Mouse (Mus musculus) forebrain, embryonic 14.5 days (tissue): ENCODE measurements at regions not wholly inside any gene's neighbourhood (a gene's known extent, or its start where the extent isn't known, plus 50 kb on each side); places are given as distances from the start of the nearest gene placed in this dataset.

Experiments used
- ATAC-seq: fragments of 200-750 bp; cut with Nextera tagmentation; 2 replicates; pipeline ENCODE4 v1.8.0; 2017; ENCODE audit warnings: mild to moderate bottlenecking, moderate library complexity
- DNase-seq: peaks from one replicate; pipeline ENCODE4 v3.0.0-alpha.2; 2015; ENCODE audit warnings: low spot score
- H3K27ac ChIP-seq: fragments of 300-500 bp; sonication (generic); 2 replicates; pipeline ENCODE4 v1.5.1; 2014; ENCODE audit warnings: low read depth, mild to moderate bottlenecking, control low read depth, low read length, moderate library complexity
- H3K27me3 ChIP-seq: fragments of 300-500 bp; sonication (generic); replicated peaks from 2 replicates; pipeline ENCODE4 v1.6.1; 2014; ENCODE audit warnings: low read length, control low read depth, mixed read lengths; ENCODE audit not compliant: control insufficient read depth, insufficient read depth
- H3K36me3 ChIP-seq: fragments of 300-500 bp; sonication (generic); 2 replicates; pipeline ENCODE4 v1.6.1; 2014; ENCODE audit warnings: low read length, control low read depth; ENCODE audit not compliant: control insufficient read depth, insufficient read depth
- H3K4me1 ChIP-seq: fragments of 300-500 bp; sonication (generic); 2 replicates; pipeline ENCODE4 v1.6.1; 2014; ENCODE audit warnings: antibody characterized with exemption, low read length, control low read depth; ENCODE audit not compliant: control insufficient read depth, insufficient read depth
- H3K4me2 ChIP-seq: fragments of 300-500 bp; sonication (generic); 2 replicates; pipeline ENCODE4 v1.6.1; 2014; ENCODE audit warnings: mild to moderate bottlenecking, control low read depth, low read length
- H3K4me3 ChIP-seq: fragments of 300-500 bp; sonication (generic); 2 replicates; pipeline ENCODE4 v1.5.1; 2014; ENCODE audit warnings: low read depth, low read length, control low read depth
- H3K9ac ChIP-seq: fragments of 300-500 bp; sonication (generic); 2 replicates; pipeline ENCODE4 v1.6.1; 2014; ENCODE audit warnings: mild to moderate bottlenecking, low read length, control low read depth, moderate library complexity
- H3K9me3 ChIP-seq: fragments of 300-500 bp; sonication (generic); replicated peaks from 2 replicates; pipeline ENCODE4 v1.6.1; 2016; ENCODE audit warnings: low read length, control low read depth, mixed read lengths; ENCODE audit not compliant: control insufficient read depth
- WGBS: fragments of 180-500 bp; shearing (Covaris S2); extraction: QIAGEN DNeasy Blood & Tissue Kit; methylation state at CpG from one replicate; pipeline ENCODE4 v1.1.7; 2014; 5-methylcytosine and 5-hydroxymethylcytosine counted together

- Histone ChIP-seq H3K9me3 (no peaks in the 10 kb centered on the region), H3K27ac (no peak overlapping the region), H3K27me3 (no peaks in the 10 kb centered on the region), H3K9ac (no peak overlapping the region), H3K4me3 (no peak overlapping the region), H3K4me2 (no peak overlapping the region), H3K36me3 (no peaks in the 10 kb centered on the region), H3K4me1 (peaks cover 3% of the 10 kb centered on the region; the same call in 1 of the 2 replicates)
- ATAC-seq (no peak), DNase-seq (no peak)
- WGBS = 86% methylated on average over 6 of the region's 6 CpGs
Measured at GRCm38 (mm10) chr6:31645261-31645660, 81.5 kb upstream of the Podxl start.

DNA sequence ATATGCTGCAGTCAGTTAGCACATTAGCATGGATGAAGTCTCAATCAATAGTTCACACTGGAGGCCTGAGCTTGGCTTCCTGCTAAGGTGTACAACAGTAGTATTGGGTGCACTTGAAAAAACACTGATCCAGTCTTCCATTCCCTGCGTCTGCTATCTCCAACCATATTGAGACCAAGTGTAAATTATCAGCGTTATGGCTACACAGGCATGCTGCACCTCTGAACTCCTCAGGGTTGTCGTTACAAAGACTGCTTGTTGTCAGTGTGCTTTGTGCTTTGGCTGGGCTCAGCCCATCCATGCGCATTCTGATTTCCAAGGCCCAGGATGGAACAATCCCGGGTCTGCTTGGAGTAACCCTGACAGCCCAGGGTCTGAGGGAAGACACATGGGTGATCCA is 80.7 kb upstream of the Podxl start:
- DNase-seq = no peak
- Histone ChIP-seq H3K27me3 (no peaks in the 10 kb centered on the region), H3K9me3 (no peaks in the 10 kb centered on the region), H3K4me3 (no peak overlapping the region), H3K27ac (no peak overlapping the region), H3K9ac (no peak overlapping the region), H3K4me1 (peaks cover 3% of the 10 kb centered on the region; the same call in 1 of the 2 replicates), H3K4me2 (no peak overlapping the region), H3K36me3 (no peaks in the 10 kb centered on the region)
- WGBS = 75% methylated on average over 5 of the region's 5 CpGs
- ATAC-seq = no peak

DNA sequence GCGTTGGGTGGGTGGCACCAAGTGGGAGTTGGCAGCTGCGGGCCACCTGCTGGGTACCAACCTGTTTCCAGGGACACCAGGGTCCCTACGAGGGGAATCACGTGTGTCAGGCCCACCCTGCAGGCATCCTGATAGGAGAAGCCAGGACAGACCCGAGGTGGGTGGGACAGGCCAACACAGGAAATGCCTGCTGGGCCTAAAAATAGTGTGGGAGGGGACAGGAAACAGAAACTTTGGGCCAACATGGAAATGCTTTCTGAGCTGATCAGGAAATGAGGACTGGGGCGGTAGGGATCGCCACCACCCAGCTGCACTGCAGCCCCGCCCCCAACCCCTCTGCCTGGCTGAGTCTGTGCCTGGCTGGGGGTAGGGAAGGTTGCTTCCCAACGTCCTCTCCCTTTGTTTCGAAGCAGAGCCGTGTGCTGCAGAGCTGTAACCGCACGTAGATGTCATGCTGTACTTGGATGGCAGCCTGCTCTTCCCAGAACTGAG is 78.7 kb upstream of the Podxl start:
- 24% methylated on average over 13 of the region's 13 CpGs for WGBS
- Histone ChIP-seq H3K4me3 (no peak overlapping the region), H3K27ac (no peak overlapping the region), H3K4me2 (no peak overlapping the region), H3K36me3 (no peaks in the 10 kb centered on the region), H3K4me1 (peaks cover 6% of the 10 kb centered on the region), H3K27me3 (no peaks in the 10 kb centered on the region), H3K9me3 (no peaks in the 10 kb centered on the region), H3K9ac (no peak overlapping the region)
- ATAC-seq = peak; percentile 28; the same call in 1 of the 2 replicates
- no peak for DNase-seq

GRCm38 (mm10) chr6:31640745-31641144 is 77.0 kb upstream of the Podxl start:
- no peaks in the 10 kb centered on the region for H3K36me3 ChIP-seq
- no peak overlapping the region for H3K4me2 ChIP-seq
- no peaks in the 10 kb centered on the region for H3K27me3 ChIP-seq
- WGBS = 57% methylated on average over 2 of the region's 2 CpGs
- H3K4me1 ChIP-seq = peaks cover 6% of the 10 kb centered on the region
- ATAC-seq (no peak), DNase-seq (no peak)
- H3K27ac ChIP-seq = no peak overlapping the region
- no peak overlapping the region for H3K9ac ChIP-seq
- no peak overlapping the region for H3K4me3 ChIP-seq
- H3K9me3 ChIP-seq = no peaks in the 10 kb centered on the region

DNA sequence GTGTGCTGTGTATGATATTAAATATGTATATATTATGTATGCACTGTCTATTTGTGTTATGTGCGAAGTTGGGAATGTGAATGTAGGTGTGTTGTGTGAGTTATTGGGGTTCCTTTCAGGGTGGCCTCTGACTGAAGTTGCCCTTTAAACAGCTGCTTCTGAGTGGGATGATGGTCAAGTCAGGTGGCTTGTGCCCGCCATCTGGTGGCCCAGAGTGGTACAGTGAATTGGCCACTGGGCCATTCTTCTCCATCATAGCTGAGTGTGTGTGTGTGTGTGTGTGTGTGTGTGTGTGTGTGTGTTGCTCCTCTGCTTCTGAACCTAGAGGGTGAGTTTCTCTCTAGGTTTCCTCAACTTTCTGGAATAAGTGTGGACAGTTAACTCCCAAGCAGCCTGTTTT is 75.7 kb upstream of the Podxl start:
- ATAC-seq (peak; percentile 64), DNase-seq (peak; percentile 74)
- Histone ChIP-seq H3K27ac (no peak overlapping the region), H3K9ac (no peak overlapping the region), H3K27me3 (no peaks in the 10 kb centered on the region), H3K4me3 (no peak overlapping the region), H3K36me3 (no peaks in the 10 kb centered on the region), H3K9me3 (no peaks in the 10 kb centered on the region), H3K4me2 (no peak overlapping the region), H3K4me1 (peaks cover 6% of the 10 kb centered on the region)
- WGBS = 15% methylated on average over 2 of the region's 2 CpGs

GRCm38 (mm10) chr6:31638434-31639220 is 74.8 kb upstream of the Podxl start:
- DNase-seq = no peak
- Histone ChIP-seq H3K36me3 (no peaks in the 10 kb centered on the region), H3K4me1 (peaks cover 6% of the 10 kb centered on the region), H3K9me3 (no peaks in the 10 kb centered on the region), H3K4me3 (no peak overlapping the region), H3K9ac (no peak overlapping the region), H3K4me2 (no peak overlapping the region), H3K27me3 (no peaks in the 10 kb centered on the region), H3K27ac (no peak overlapping the region)
- WGBS = 31% methylated on average over 13 of the region's 13 CpGs
- peak; percentile 30; the same call in 1 of the 2 replicates for ATAC-seq

- H3K4me2 ChIP-seq = peak overlapping the region; percentile 13; the same call in 1 of the 2 replicates
- H3K4me1 ChIP-seq = peaks cover 4% of the 10 kb centered on the region
- H3K27ac ChIP-seq = no peak overlapping the region
- H3K9me3 ChIP-seq = no peaks in the 10 kb centered on the region
- no peak overlapping the region for H3K4me3 ChIP-seq
- DNase-seq (no peak), ATAC-seq (no peak)
- no peak overlapping the region for H3K9ac ChIP-seq
- 17% methylated on average over 16 of the region's 16 CpGs for WGBS
- H3K36me3 ChIP-seq = no peaks in the 10 kb centered on the region
- no peaks in the 10 kb centered on the region for H3K27me3 ChIP-seq
Measured at GRCm38 (mm10) chr6:31637371-31638052, 73.7 kb upstream of the Podxl start.

DNA sequence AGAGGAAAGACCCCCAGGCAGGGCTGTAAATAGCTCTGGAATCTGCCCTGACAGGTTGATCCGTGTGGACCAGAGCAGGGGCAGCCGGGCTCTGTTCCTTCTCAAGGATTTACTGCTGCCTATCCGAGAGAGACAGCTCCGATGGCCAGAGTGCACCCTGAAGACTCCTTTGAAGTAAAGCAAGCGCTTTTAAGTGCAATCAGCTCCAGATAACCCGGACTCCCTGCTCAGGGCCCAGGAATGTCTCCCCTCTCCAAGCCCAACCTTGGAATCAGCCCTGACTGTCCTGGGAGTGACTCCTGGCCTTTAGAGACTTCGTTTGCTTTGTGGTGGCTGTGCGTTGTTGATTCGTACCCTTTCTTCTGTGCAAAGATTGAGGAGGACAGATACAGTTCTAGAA is 73.2 kb upstream of the Podxl start:
- H3K27ac ChIP-seq = no peak overlapping the region
- no peaks in the 10 kb centered on the region for H3K27me3 ChIP-seq
- DNase-seq (no peak), ATAC-seq (no peak)
- H3K9ac ChIP-seq = no peak overlapping the region
- H3K36me3 ChIP-seq = no peaks in the 10 kb centered on the region
- H3K9me3 ChIP-seq = no peaks in the 10 kb centered on the region
- H3K4me1 ChIP-seq = peaks cover 3% of the 10 kb centered on the region; the same call in 1 of the 2 replicates
- no peak overlapping the region for H3K4me3 ChIP-seq
- H3K4me2 ChIP-seq = no peak overlapping the region
- WGBS = 33% methylated on average over 9 of the region's 9 CpGs

DNA sequence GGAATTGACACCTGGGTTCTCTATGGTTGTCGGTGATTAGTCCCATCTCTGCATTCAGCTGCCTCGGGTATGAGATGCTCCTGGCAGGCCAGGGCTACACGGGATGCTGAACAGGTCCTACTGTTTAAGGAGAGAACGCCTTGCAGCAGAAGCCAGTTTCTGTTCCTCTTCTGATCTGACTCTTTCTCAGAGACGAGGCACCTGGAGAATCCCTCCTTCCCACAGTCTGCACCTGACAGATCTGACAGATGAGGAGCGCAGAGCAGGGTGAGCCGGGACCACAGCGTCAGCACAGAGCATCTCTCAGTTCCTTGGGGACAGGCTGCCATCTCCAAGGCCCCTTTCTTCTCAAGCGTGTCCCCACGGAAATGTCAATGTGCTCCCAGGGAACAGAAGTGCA is 68.7 kb upstream of the Podxl start:
- DNase-seq (no peak), ATAC-seq (no peak)
- no peaks in the 10 kb centered on the region for H3K36me3 ChIP-seq
- no peak overlapping the region for H3K4me2 ChIP-seq
- no peak overlapping the region for H3K4me3 ChIP-seq
- H3K9me3 ChIP-seq = no peaks in the 10 kb centered on the region
- no peak overlapping the region for H3K9ac ChIP-seq
- no peaks in the 10 kb centered on the region for H3K27me3 ChIP-seq
- H3K4me1 ChIP-seq = no peaks in the 10 kb centered on the region
- 78% methylated on average over 10 of the region's 10 CpGs for WGBS
- H3K27ac ChIP-seq = no peak overlapping the region
